Comparison of ENCODE assay signal across 8 mouse cellular contexts in the genomic region with DNA sequence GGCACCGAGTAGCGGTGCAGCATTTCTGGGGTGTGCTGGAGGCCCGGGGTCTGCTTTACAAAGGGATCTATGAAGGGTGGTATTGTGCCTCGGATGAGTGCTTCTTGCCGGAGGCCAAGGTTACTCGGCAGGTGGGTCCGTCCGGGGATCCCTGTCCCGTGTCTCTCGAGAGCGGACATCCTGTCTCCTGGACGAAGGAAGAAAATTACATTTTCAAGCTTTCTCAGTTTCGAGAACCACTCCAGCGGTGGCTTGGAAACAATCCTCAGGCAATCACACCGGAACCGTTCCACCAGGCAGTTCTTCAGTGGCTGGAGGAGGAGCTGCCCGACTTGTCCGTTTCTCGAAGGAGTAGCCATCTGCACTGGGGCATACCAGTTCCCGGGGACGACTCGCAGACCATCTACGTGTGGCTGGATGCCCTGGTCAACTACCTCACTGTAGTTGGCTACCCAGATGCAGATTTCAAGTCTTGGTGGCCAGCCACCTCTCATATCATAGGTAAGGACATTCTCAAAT. TPM values are rescaled to one million over a fixed set of nuclear protein-coding genes. Genes with fewer than 3 reads are reported as not detected.
DNase-seq lines count a peak whose midpoint lies in the region; ATAC-seq lines count a peak whose summit lies in the region.

No protein-coding gene starts in this region.

- H3K9me3 ChIP-seq in kidney, embryonic 15.5 days (replicated peaks), result no peaks in the 10 kb centered on the region
- no peaks in the 10 kb centered on the region for H3K9me3 ChIP-seq in midbrain, embryonic 10.5 days (replicated peaks)

- H3K4me2 ChIP-seq in kidney, embryonic 15.5 days, result peak overlapping the region; percentile 83

- H3K9ac ChIP-seq in kidney, embryonic 15.5 days, result peak overlapping the region; percentile 62

- DNase-seq in urinary bladder, adult 2 months (ENCODE audit: low spot score), result peak; percentile 30
- DNase-seq in urinary bladder, postnatal 4 days (ENCODE audit: low spot score in 2 of 2), result no peak
- peak; percentile 39 for DNase-seq in cerebellum, adult 9-11 months
- peak; percentile 48 for DNase-seq in midbrain, embryonic 10.5 days (ENCODE audit: low spot score)
- no peak for DNase-seq in thymus, postnatal 14 days
- no peak for DNase-seq in left cerebral cortex, postnatal 4 days

- under 1% methylated on average over 23 of the region's 23 CpGs for WGBS in kidney, embryonic 15.5 days
- WGBS in midbrain, embryonic 10.5 days, result under 1% methylated on average over 23 of the region's 23 CpGs

- H3K4me1 ChIP-seq in kidney, embryonic 15.5 days, result peaks cover 30% of the 10 kb centered on the region
- peaks cover 50% of the 10 kb centered on the region for H3K4me1 ChIP-seq in midbrain, embryonic 10.5 days

- ATAC-seq in granulocyte monocyte progenitor cell, adult 5-6 weeks (replicated peaks; ENCODE audit: poor library complexity, severe bottlenecking), result peak; percentile 13
- ATAC-seq in kidney, embryonic 15.5 days (replicated peaks; ENCODE audit: low FRiP score), result peak; percentile 55

- no peaks in the 10 kb centered on the region for H3K27me3 ChIP-seq in kidney, embryonic 15.5 days
- no peaks in the 10 kb centered on the region for H3K27me3 ChIP-seq in midbrain, embryonic 10.5 days (ENCODE audit: low read depth, poor library complexity, severe bottlenecking)

- H3K36me3 ChIP-seq in kidney, embryonic 15.5 days, result 0 out of 2 replicates have a peak, but pooled peaks cover 3% of the 10 kb centered on the region
- no peaks in the 10 kb centered on the region for H3K36me3 ChIP-seq in midbrain, embryonic 10.5 days

- H3K4me3 ChIP-seq in kidney, embryonic 15.5 days (replicated peaks), result peak overlapping the region; percentile 69
- peak overlapping the region; percentile 87 for H3K4me3 ChIP-seq in midbrain, embryonic 10.5 days

- intact Hi-C loops in left cerebral cortex, postnatal 4 days (cut with DNase I), result loop anchor here (10.0 kb wide), 1 partner anchor 127 kb away; the partner anchor contains the start of gene Boll

- H3K27ac ChIP-seq in kidney, embryonic 15.5 days, result peak overlapping the region; percentile 69
- H3K27ac ChIP-seq in midbrain, embryonic 10.5 days (replicated peaks), result peak overlapping the region; percentile 78

RNA-seq across cellular contexts. Expression of gene Mars2, which starts 0.7 kb away (rescaled TPM):
- 1.6 and 1.9 TPM in 2 replicates for polyA plus RNA-seq in urinary bladder, adult 2 months (2012; rRNA removed)
- total RNA-seq in granulocyte monocyte progenitor cell, adult 5-6 weeks (2014; fragmentation: Nextera tagmentation), result 6.7 and 7.3 TPM in 2 replicates
- total RNA-seq in granulocyte monocyte progenitor cell, adult 5-6 weeks (2017), result 7.7 and 9.0 TPM in 2 replicates
- 2.4 and 2.5 TPM in 2 replicates for polyA plus RNA-seq in kidney, embryonic 15.5 days (2015; fragmentation: Nextera tagmentation; extraction: Ambion mirVana)
- polyA plus RNA-seq in midbrain, embryonic 10.5 days (2016; fragmentation: Nextera tagmentation; extraction: Ambion mirVana), result 2.8 and 3.2 TPM in 2 replicates
- total RNA-seq in left cerebral cortex, postnatal 4 days (2021), result 10 to 100 TPM; 16.8 to 20.0 TPM

RNA-seq across cellular contexts. Expression of gene Rftn2, which starts 11.1 kb away (rescaled TPM):
- polyA plus RNA-seq in urinary bladder, adult 2 months (2012; rRNA removed), result 7.1 and 8.7 TPM in 2 replicates
- total RNA-seq in granulocyte monocyte progenitor cell, adult 5-6 weeks (2014; fragmentation: Nextera tagmentation), result 0.73 and 4.4 TPM in 2 replicates
- total RNA-seq in granulocyte monocyte progenitor cell, adult 5-6 weeks (2017), result 1.9 and 7.0 TPM in 2 replicates
- 7.6 and 8.4 TPM in 2 replicates for polyA plus RNA-seq in kidney, embryonic 15.5 days (2015; fragmentation: Nextera tagmentation; extraction: Ambion mirVana)
- polyA plus RNA-seq in midbrain, embryonic 10.5 days (2016; fragmentation: Nextera tagmentation; extraction: Ambion mirVana), result 5.8 TPM in 2 replicates
- 10 to 100 TPM; 13.0 to 13.6 TPM for total RNA-seq in left cerebral cortex, postnatal 4 days (2021)

Comparison
In these comparisons a context has a peak if more than half of its experiments do, and no peak if none do; other contexts are left out.
1. DNase-seq: peak in urinary bladder, adult 2 months (single experiment), cerebellum, adult 9-11 months (single experiment) and midbrain, embryonic 10.5 days (single experiment); none in urinary bladder, postnatal 4 days (0 of 2), thymus, postnatal 14 days (single experiment) and left cerebral cortex, postnatal 4 days (single experiment).